Mouse (Mus musculus) central nervous system, embryonic 14 days (tissue): ENCODE data around the gene Cenph. TPM values are rescaled to one million over a fixed set of nuclear protein-coding genes. Genes with fewer than 3 reads are reported as not detected.

Source experiments
- polyA plus RNA-seq: library from polyadenylated mRNA; depleted of rRNA; stranded (reverse); fragments of >200 nt; gene quantifications from 2 replicates; pipeline ENCODE4 v1.2.3, GENCODE M21; 2012; rRNA removed

The Cenph gene
- polyA plus RNA-seq = 14.4 and 14.5 TPM in 2 replicates

DNA sequence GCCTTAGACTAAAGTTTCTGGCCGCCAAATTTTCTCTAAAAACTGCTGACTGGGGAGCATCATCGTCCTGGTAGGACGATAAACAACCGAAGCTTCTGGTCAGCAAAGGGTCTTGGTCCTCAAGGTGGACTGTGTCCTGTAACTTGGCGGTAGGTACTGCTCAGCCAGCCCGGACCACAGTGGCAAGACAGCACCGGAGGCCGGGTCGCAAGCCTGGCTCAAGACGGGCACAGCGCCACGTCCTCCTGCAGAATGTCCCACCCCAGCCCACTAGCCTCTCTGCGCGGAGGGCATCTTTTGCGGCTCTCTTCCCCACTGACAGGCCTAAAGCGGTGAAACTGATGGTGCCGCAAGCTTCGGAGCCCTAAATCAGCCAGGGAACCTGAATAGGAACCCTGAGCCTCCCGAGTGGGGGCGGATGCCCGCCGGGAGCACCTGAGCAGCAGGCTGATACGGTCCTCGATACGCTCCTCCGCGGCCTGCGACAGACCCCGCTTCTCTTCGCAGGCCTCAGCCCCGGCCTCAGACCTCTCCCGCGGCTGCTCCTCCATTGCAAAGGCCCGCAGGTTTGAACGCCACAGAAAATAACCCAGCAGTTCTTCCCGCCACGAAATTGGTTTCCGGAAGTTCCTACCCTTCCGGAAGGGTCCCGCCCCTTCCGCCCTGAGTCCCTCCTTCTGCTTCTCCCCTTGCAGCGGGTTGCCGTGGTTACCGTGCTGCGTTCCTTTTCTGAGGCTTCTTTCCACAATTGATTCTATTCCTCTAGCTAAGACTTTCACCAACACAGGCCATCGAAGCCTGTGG lies at the start of gene Cenph:
TSS of gene Cenph (minus strand) at position 648 of the 804 bp plus-strand sequence.

DNA sequence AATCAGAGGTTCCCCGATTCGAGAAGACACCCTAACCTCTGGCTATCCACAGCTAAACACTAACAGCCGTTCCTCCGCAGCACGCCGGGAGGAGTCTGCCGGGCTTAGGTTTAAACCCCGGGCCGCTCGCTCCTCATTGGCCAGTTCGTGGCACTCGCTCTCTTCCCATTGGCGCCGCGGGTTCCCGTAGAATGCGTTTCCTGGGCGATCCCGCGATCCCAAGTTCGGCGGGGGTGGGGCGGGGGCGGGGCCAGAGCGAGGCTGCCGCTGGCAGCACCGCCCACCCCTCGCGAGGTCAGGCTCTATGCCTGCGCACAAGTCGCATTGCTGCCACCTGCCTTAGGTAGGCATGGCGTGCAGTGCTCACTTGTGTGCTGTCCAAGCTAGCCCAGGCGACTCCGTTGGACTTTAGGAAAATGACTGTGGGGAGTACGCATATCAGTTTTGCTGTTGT lies 10.7 kb upstream of the Cenph start, which contains the start of gene Ccnb1:
TSS of gene Ccnb1 (minus strand) at position 157 of the 454 bp plus-strand sequence.

DNA sequence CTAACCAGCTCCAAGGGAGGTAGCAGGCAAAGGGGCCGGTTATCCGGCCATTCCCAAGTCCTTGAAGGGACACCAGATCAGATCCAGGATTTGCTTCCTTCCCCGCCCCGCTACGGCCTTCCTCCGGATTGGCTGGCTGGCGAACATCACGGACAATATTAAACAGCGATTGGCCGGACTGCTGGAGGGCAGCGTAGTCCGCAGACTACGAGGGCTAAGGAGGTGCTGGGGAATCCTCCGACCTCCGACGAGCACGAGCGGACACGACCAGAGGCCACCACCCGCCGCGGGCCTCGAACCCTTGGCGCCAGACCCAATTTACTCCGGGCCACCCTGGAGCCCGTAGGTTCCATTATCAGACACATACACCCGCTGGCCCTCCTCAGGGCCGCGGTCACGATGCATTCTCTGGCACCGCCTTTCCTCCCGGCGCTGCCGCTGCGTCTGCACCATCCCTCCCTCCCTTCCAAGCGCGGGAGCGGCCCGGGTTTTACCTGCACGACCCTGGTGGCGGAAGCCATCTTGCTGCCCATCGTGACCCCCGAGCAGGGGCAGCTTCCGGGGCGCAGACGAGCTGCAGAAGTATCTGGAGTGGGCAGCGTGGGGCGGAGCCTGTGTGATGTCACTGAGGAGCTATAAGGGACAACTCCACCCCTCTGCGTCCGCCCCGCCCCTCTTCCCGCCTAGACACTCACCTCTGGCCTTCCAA lies 31.5 kb downstream of the Cenph start, which contains the start of gene Mrps36:
TSS of gene Mrps36 (minus strand) at position 624 of the 709 bp plus-strand sequence.

DNA sequence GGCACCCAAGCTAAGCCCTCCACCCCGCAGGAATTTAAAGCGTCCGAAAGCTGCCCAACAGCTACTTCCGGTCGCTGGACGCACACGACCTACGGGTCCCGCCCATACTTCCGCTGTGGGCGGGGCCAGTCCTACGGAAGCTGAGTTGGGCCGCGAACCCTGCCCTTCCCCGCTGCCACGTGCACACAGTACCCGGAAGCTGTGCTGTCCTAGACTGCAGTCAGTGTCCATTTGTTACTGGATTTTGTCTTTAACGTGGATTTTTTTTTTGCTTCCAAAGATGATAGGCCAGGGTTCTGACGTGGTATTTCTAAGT lies 44.9 kb downstream of the Cenph start, which contains the start of gene Cdk7:
TSS of gene Cdk7 (minus strand) at position 79 of the 316 bp plus-strand sequence.

Other genes with a start within 250 kb of the Cenph start
- gene Ocln, start 223.2 kb downstream of the Cenph start, polyA plus RNA-seq = 2.8 TPM in 2 replicates
- 1.8 and 2.8 TPM in 2 replicates for gene Marveld2, start 158.9 kb downstream of the Cenph start, polyA plus RNA-seq
- gene Ak6, start 124.9 kb downstream of the Cenph start, polyA plus RNA-seq = 252 and 281 TPM in 2 replicates
- 15.8 and 18.6 TPM in 2 replicates for gene Rad17, start 124.8 kb downstream of the Cenph start, polyA plus RNA-seq
- gene Taf9, start 124.3 kb downstream of the Cenph start, polyA plus RNA-seq = 28.4 and 28.7 TPM in 2 replicates
- gene Ccdc125, start 106.2 kb downstream of the Cenph start, polyA plus RNA-seq = 1.3 and 1.6 TPM in 2 replicates
- 33.1 and 34.7 TPM in 2 replicates for gene Cdk7, start 45.0 kb downstream of the Cenph start, polyA plus RNA-seq
- 63.1 and 63.6 TPM in 2 replicates for gene Mrps36, start 31.2 kb downstream of the Cenph start, polyA plus RNA-seq
- gene Ccnb1, start 10.7 kb upstream of the Cenph start, polyA plus RNA-seq = 72.6 and 104 TPM in 2 replicates
- gene Slc30a5, start 57.5 kb upstream of the Cenph start, polyA plus RNA-seq = 40.3 and 44.6 TPM in 2 replicates